Mouse (Mus musculus): Measurements from ENCODE around the gene Ttll5. TPM values are rescaled to one million over a fixed set of nuclear protein-coding genes. Genes with fewer than 3 reads are reported as not detected.

The Ttll5 gene
- polyA plus RNA-seq, 1 experiment from 2014 or later: 11.3 TPM

Other genes starting within 250 kb of the Ttll5 start
- gene Jdp2, start 225.6 kb upstream of the Ttll5 start, polyA plus RNA-seq (2015; fragmentation: Nextera tagmentation; extraction: Ambion mirVana): 0.21 and 0.32 TPM in 2 replicates
- 3.9 TPM in 2 replicates for gene Batf, start 138.0 kb upstream of the Ttll5 start, polyA plus RNA-seq (2015; fragmentation: Nextera tagmentation; extraction: Ambion mirVana)
- gene Flvcr2, start 78.1 kb upstream of the Ttll5 start, polyA plus RNA-seq (2015; fragmentation: Nextera tagmentation; extraction: Ambion mirVana): 6.2 and 7.1 TPM in 2 replicates
- gene Erg28, start 109 bp upstream of the Ttll5 start, polyA plus RNA-seq (2015; fragmentation: Nextera tagmentation; extraction: Ambion mirVana): 116 and 120 TPM in 2 replicates

Data from kidney, embryonic 16.5 days (tissue).